Mouse (Mus musculus) forebrain, postnatal 0 days (tissue): ENCODE measurements around the gene Plppr5. TPM values are rescaled to one million over a fixed set of nuclear protein-coding genes. Genes with fewer than 3 reads are reported as not detected.

ENCODE experiments used
- ATAC-seq: fragments of 200-750 bp; cut with Nextera tagmentation; 2 replicates; pipeline ENCODE4 v1.8.0; 2017; ENCODE audit warnings: mild to moderate bottlenecking, moderate library complexity
- DNase-seq: peaks from one replicate; pipeline ENCODE4 v3.0.0-alpha.2; 2015
- H3K27ac ChIP-seq: fragments of 300-500 bp; sonication (generic); 2 replicates; pipeline ENCODE4 v1.5.1; 2014; ENCODE audit warnings: low read depth, mild to moderate bottlenecking, antibody characterized with exemption, low read length, moderate library complexity, mixed read lengths
- H3K27me3 ChIP-seq: fragments of 300-500 bp; sonication (generic); 2 replicates; pipeline ENCODE4 v1.6.1; 2014; ENCODE audit warnings: mild to moderate bottlenecking, low read length, mixed read lengths; ENCODE audit not compliant: insufficient read depth
- H3K36me3 ChIP-seq: fragments of 300-500 bp; sonication (generic); 2 replicates; pipeline ENCODE4 v1.6.1; 2014; ENCODE audit warnings: mild to moderate bottlenecking, moderate library complexity; ENCODE audit not compliant: insufficient read depth
- H3K4me1 ChIP-seq: fragments of 300-500 bp; sonication (generic); 2 replicates; pipeline ENCODE4 v1.6.1; 2014; ENCODE audit warnings: antibody characterized with exemption; ENCODE audit not compliant: insufficient read depth
- H3K4me2 ChIP-seq: fragments of 300-500 bp; sonication (generic); 2 replicates; pipeline ENCODE4 v1.6.1; 2014; ENCODE audit warnings: low read depth, mild to moderate bottlenecking, moderate library complexity
- H3K4me3 ChIP-seq: fragments of 300-500 bp; sonication (generic); 2 replicates; pipeline ENCODE4 v1.5.1; 2014; ENCODE audit warnings: low read depth, low read length, mixed read lengths
- H3K9ac ChIP-seq: fragments of 300-500 bp; sonication (generic); 2 replicates; pipeline ENCODE4 v1.6.1; 2014; ENCODE audit warnings: mild to moderate bottlenecking
- H3K9me3 ChIP-seq: fragments of 300-500 bp; sonication (generic); 2 replicates; pipeline ENCODE4 v1.6.1; 2016; ENCODE audit warnings: low read length
- CTCF ChIP-seq: sonication (generic); IDR thresholded peaks from 2 replicates; pipeline ENCODE4 v1.5.1; 2016; ENCODE audit warnings: antibody characterized with exemption, control low read depth, low read depth
- WGBS: fragments of 180-500 bp; shearing (Covaris S2); extraction: QIAGEN DNeasy Blood & Tissue Kit; methylation state at CpG from one replicate; pipeline ENCODE4 v1.1.7; 2014; 5-methylcytosine and 5-hydroxymethylcytosine counted together
- polyA plus RNA-seq: library from polyadenylated mRNA; unstranded; fragments of >200 nt; fragmentation: Nextera tagmentation; extraction: Ambion mirVana; gene quantifications from 2 replicates; pipeline ENCODE4 v1.2.1, GENCODE M21; 2015
- total RNA-seq: library from RNA; depleted of rRNA; stranded (reverse); fragments of >200 nt; gene quantifications from 2 replicates; pipeline ENCODE4 v1.2.3, GENCODE M21; 2014

Gene Plppr5
- total and polyA plus RNA-seq, 2 experiments from 2014 or later = 19.1 to 40.1 TPM

DNA sequence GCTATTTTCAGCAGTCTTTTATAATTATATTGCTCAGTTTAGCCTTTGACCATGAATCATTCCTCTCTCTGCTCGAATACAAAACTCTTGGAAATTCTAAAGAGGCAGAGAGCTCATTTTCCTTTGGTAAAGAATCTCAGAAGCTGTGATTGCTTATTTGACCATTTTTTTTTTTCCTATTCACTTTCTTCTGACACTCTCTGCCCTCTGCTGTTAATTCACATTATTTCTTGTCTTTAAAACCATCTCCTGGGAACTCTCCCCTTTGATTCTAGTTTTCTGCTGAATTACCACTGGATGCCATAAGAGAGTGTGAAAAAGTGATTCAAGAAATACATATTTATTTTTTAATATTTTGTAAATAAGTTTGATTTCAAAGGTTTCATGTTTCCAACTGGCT lies 120.1 kb downstream of the Plppr5 start:
- TF ChIP-seq CTCF = peak; percentile 18; the same call in 1 of the 2 replicates
- no peak; the same call in 1 of the 2 replicates for ATAC-seq
- Histone ChIP-seq H3K4me1 (no peaks in the 10 kb centered on the region), H3K36me3 (no peaks in the 10 kb centered on the region), H3K27ac (no peak overlapping the region), H3K9ac (no peak overlapping the region), H3K4me3 (no peak overlapping the region), H3K27me3 (no peaks in the 10 kb centered on the region), H3K4me2 (no peak overlapping the region), H3K9me3 (no peaks in the 10 kb centered on the region)
- DNase-seq = no peak
- WGBS = 29% methylated on average over 1 of the region's 1 CpGs

DNA sequence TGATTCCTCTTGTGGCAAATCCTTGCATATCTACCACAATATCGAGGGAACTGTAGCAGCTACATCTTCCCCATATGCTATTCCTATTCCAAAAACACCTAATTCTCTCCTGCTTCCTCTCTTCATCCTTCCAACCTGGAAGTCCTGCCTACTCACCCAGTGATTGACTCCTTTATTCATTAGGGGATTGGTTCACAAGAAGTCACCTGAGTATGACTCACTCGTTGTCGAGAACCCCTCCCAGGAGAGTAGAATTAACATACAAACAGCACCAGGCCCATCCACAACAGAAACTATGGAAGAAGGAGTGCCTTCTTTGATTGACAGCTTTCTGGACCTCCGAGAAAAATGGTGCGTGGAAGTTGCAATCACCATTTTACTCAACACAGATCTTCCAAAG lies 121.7 kb downstream of the Plppr5 start:
- no peaks in the 10 kb centered on the region for H3K9me3 ChIP-seq
- H3K4me2 ChIP-seq = no peak overlapping the region
- WGBS = 87% methylated on average over 5 of the region's 5 CpGs
- no peak for TF ChIP-seq CTCF
- H3K4me3 ChIP-seq = no peak overlapping the region
- DNase-seq = no peak
- H3K9ac ChIP-seq = no peak overlapping the region
- no peak for ATAC-seq
- H3K27me3 ChIP-seq = no peaks in the 10 kb centered on the region
- H3K27ac ChIP-seq = no peak overlapping the region
- H3K36me3 ChIP-seq = no peaks in the 10 kb centered on the region
- no peaks in the 10 kb centered on the region for H3K4me1 ChIP-seq

DNA sequence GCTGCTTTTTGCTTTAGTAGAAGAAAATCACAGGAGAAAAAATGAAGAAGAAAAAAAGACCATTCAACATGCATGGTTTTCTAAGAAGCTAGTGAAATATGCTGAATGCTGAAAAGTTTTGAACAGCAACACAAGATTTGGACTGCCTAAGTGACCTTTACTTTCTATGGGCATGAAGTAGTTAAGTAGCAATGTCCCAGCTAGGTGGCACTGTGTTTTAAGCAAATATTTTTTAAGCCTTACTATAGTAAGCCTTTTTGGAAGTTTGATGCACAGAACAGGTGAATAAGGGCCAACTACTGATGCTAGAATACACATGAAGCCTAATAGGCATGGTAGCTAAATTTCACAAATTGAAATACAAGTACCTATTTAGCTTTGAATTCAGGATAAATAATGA lies 134.2 kb downstream of the Plppr5 start:
- no peak overlapping the region for H3K27ac ChIP-seq
- no peaks in the 10 kb centered on the region for H3K9me3 ChIP-seq
- TF ChIP-seq CTCF = peak; percentile 56
- H3K27me3 ChIP-seq = no peaks in the 10 kb centered on the region
- H3K4me2 ChIP-seq = no peak overlapping the region
- H3K4me1 ChIP-seq = no peaks in the 10 kb centered on the region
- H3K36me3 ChIP-seq = no peaks in the 10 kb centered on the region
- H3K9ac ChIP-seq = no peak overlapping the region
- DNase-seq (no peak), ATAC-seq (no peak)
- H3K4me3 ChIP-seq = no peak overlapping the region

DNA sequence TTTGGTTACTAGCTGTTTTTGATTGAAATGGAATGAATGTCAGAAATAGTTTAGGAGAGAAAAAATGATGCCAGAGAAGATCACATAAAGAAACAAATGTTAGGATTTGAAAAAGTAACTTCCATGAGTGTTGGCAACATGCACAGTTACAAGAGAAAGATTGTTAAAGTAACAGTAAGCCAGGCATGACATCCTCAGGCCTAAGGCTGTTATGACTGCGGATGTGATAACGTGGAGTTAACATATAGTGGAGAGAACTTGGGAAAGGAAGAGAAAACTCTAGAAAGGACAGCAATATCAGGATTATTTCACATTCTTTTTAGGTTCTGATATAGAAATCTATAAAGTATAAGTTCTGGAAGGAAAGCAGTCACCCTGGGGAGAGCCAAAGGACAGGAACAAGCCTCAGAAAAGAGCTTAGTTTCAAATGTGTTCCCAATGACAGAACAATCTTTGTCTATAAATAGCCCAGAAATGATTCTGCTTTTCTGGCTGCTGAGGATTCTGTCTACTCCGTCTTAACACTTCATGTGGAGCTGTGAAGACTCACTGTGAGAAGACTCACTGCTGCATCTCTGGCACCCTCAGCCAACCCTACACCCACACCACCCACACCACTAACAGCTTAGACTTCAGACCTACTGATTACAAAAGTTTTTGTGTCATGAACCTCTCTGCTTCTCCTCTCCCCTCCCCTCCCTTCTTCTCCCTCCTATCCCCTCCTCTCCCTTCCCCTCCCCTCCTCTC lies 142.1 kb downstream of the Plppr5 start:
- peak; percentile 25 for DNase-seq

DNA sequence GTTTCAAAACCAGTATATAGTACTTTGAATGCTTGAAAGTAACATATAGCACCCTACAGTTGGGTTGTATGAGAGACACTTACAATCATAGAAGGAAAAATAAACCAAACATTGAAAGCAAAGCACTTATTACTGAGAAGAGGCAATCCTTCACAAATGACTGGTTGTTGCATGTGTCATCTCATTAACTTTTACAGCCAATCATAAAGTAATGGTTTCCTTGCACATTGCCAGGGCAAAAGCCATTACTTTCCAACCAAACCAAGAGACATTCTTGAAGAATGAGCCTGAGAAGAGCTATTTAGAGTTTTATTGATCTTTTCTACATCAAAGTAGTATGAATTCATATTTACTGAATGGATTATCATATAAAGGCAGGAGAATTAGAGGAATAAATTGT lies 148.8 kb downstream of the Plppr5 start:
- H3K36me3 ChIP-seq = no peaks in the 10 kb centered on the region
- no peak for ATAC-seq
- DNase-seq = no peak
- H3K9me3 ChIP-seq = no peaks in the 10 kb centered on the region
- no peak overlapping the region for H3K4me2 ChIP-seq
- H3K4me1 ChIP-seq = no peaks in the 10 kb centered on the region
- H3K4me3 ChIP-seq = no peak overlapping the region
- no peak overlapping the region for H3K9ac ChIP-seq
- no peak overlapping the region for H3K27ac ChIP-seq
- no peak for TF ChIP-seq CTCF
- no peaks in the 10 kb centered on the region for H3K27me3 ChIP-seq

More for the DNA sequence above, 142.1 kb downstream of the Plppr5 start:
- no peak overlapping the region for H3K27ac ChIP-seq
- 69% methylated on average over 3 of the region's 3 CpGs for WGBS
- no peaks in the 10 kb centered on the region for H3K27me3 ChIP-seq
- H3K4me2 ChIP-seq = no peak overlapping the region
- no peaks in the 10 kb centered on the region for H3K4me1 ChIP-seq
- no peaks in the 10 kb centered on the region for H3K9me3 ChIP-seq
- TF ChIP-seq CTCF = no peak
- H3K9ac ChIP-seq = no peak overlapping the region
- peak; percentile 77 for ATAC-seq
- H3K4me3 ChIP-seq = no peak overlapping the region
- no peaks in the 10 kb centered on the region for H3K36me3 ChIP-seq

DNA sequence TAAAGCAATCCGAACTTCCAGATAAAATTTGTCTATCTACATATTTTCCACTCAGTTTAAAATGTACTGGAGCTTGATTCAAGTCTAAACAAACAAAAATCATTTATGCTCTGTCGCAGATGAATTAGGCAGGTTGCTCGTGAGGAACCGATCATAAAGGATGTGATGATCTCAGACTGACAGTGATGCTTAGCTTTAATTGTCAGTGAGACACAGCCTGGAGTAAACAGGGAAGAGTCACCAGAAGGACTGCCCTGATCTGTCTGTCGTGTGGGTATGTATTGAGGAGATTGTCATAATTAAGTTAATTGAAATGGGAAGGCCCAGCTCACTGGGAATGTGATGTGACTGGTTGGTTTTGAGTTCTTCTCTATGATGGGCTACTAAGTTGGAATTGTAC lies 149.9 kb downstream of the Plppr5 start:
- TF ChIP-seq CTCF = no peak

DNA sequence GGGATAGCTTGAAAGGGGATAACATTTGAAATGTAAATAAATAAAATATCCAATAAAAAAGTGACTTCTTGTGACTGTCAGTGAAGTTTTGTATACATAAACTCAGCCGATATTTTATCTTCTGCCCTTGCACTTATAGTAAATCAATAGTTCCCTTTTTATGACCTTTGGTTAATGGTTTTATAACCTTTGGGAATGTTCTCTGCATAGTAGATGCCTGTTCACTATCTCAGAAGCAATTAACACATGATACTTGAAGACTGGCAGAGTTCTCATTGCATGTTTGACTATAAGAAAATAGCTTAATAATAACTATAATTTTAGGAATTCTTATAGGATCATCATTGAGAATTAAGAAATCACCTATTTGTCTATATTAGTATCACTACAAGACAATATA lies 150.9 kb downstream of the Plppr5 start:
- TF ChIP-seq CTCF = no peak
- Histone ChIP-seq H3K27ac (no peak overlapping the region), H3K4me1 (no peaks in the 10 kb centered on the region), H3K36me3 (no peaks in the 10 kb centered on the region), H3K27me3 (no peaks in the 10 kb centered on the region), H3K9me3 (no peaks in the 10 kb centered on the region), H3K9ac (no peak overlapping the region), H3K4me3 (no peak overlapping the region), H3K4me2 (no peak overlapping the region)
- no peak for DNase-seq
- no peak for ATAC-seq
- 98% methylated on average over 1 of the region's 1 CpGs for WGBS

More for the DNA sequence above, 149.9 kb downstream of the Plppr5 start:
- no peaks in the 10 kb centered on the region for H3K27me3 ChIP-seq
- H3K36me3 ChIP-seq = no peaks in the 10 kb centered on the region
- ATAC-seq (no peak), DNase-seq (no peak)
- H3K4me1 ChIP-seq = no peaks in the 10 kb centered on the region
- WGBS = 57% methylated on average over 5 of the region's 5 CpGs
- no peak overlapping the region for H3K4me3 ChIP-seq
- H3K27ac ChIP-seq = no peak overlapping the region
- no peak overlapping the region for H3K4me2 ChIP-seq
- no peaks in the 10 kb centered on the region for H3K9me3 ChIP-seq
- no peak overlapping the region for H3K9ac ChIP-seq
